Mouse (Mus musculus) neural tube, embryonic 15.5 days (tissue): Measurements from ENCODE around the gene Smyd4. TPM values are rescaled to one million over a fixed set of nuclear protein-coding genes. Genes with fewer than 3 reads are reported as not detected.

Source experiments
- ATAC-seq: fragments of 200-750 bp; cut with Nextera tagmentation; 2 replicates; pipeline ENCODE4 v1.8.0; 2017; ENCODE audit warnings: mild to moderate bottlenecking, moderate TSS enrichment, moderate library complexity; ENCODE audit not compliant: low FRiP score
- H3K27ac ChIP-seq: fragments of 300-500 bp; sonication (generic); replicated peaks from 2 replicates; pipeline ENCODE4 v1.5.1; 2015; ENCODE audit warnings: mild to moderate bottlenecking, inconsistent platforms
- H3K27me3 ChIP-seq: fragments of 300-500 bp; sonication (generic); replicated peaks from 2 replicates; pipeline ENCODE4 v1.6.1; 2015; ENCODE audit warnings: inconsistent platforms
- H3K36me3 ChIP-seq: fragments of 300-500 bp; sonication (generic); 2 replicates; pipeline ENCODE4 v1.6.1; 2015; ENCODE audit warnings: inconsistent platforms
- H3K4me1 ChIP-seq: fragments of 300-500 bp; sonication (generic); 2 replicates; pipeline ENCODE4 v1.6.1; 2015; ENCODE audit warnings: inconsistent platforms
- H3K4me2 ChIP-seq: fragments of 300-500 bp; sonication (generic); 2 replicates; pipeline ENCODE4 v1.6.1; 2015; ENCODE audit warnings: inconsistent platforms, mild to moderate bottlenecking, moderate library complexity
- H3K4me3 ChIP-seq: fragments of 300-500 bp; sonication (generic); replicated peaks from 2 replicates; pipeline ENCODE4 v1.5.1; 2015; ENCODE audit warnings: mild to moderate bottlenecking, inconsistent platforms
- H3K9ac ChIP-seq: fragments of 300-500 bp; sonication (generic); replicated peaks from 2 replicates; pipeline ENCODE4 v1.6.1; 2015; ENCODE audit warnings: mild to moderate bottlenecking, inconsistent platforms
- H3K9me3 ChIP-seq: fragments of 300-500 bp; sonication (generic); replicated peaks from 2 replicates; pipeline ENCODE4 v1.6.1; 2016; ENCODE audit warnings: inconsistent platforms
- WGBS: fragments of 180-500 bp; shearing (Covaris S2); methylation state at CpG from one replicate; pipeline ENCODE4 v1.1.7; 2015; ENCODE audit warnings: mixed read lengths; 5-methylcytosine and 5-hydroxymethylcytosine counted together
- polyA plus RNA-seq: library from polyadenylated mRNA; unstranded; fragments of >200 nt; fragmentation: Nextera tagmentation; extraction: Ambion mirVana; gene quantifications from 2 replicates; pipeline ENCODE4 v1.2.1, GENCODE M21; 2015

Smyd4 gene
- polyA plus RNA-seq = 14.6 and 18.7 TPM in 2 replicates

GRCm38 (mm10) chr11:75348199-75348889, at the start of gene Smyd4, which contains the start of gene Rpa1:
Gene Smyd4, plus strand, starts transcription at chr11:75348433.
Gene Rpa1, minus strand, starts transcription at chr11:75348324.
- Histone ChIP-seq H3K4me3 (peak within 1 kb of the TSS; percentile 61), H3K27ac (peak within 1 kb of the TSS; percentile 74), H3K27me3 (no peaks in the 10 kb centered on the region), H3K36me3 (no peaks in the 10 kb centered on the region), H3K4me1 (peaks cover 23% of the 10 kb centered on the region), H3K9ac (peak within 1 kb of the TSS; percentile 68), H3K9me3 (no peaks in the 10 kb centered on the region), H3K4me2 (peak within 1 kb of the TSS; percentile 94)
- peak; percentile 100 for ATAC-seq
- WGBS = under 1% methylated on average over 56 of the region's 56 CpGs

GRCm38 (mm10) chr11:75298491-75298890, 49.7 kb upstream of the Smyd4 start:
- ATAC-seq = no peak
- Histone ChIP-seq H3K4me1 (peaks cover 38% of the 10 kb centered on the region), H3K4me3 (no peak overlapping the region)

GRCm38 (mm10) chr11:75299786-75300185, 48.4 kb upstream of the Smyd4 start:
- Histone ChIP-seq H3K4me1 (peaks cover 25% of the 10 kb centered on the region), H3K27ac (peak overlapping the region; percentile 67), H3K27me3 (no peaks in the 10 kb centered on the region), H3K9me3 (no peaks in the 10 kb centered on the region), H3K4me2 (no peak overlapping the region), H3K4me3 (no peak overlapping the region), H3K9ac (no peak overlapping the region), H3K36me3 (peaks cover 11% of the 10 kb centered on the region)
- no peak for ATAC-seq
- 41% methylated on average over 10 of the region's 10 CpGs for WGBS

More at GRCm38 (mm10) chr11:75298491-75298890, 49.7 kb upstream of the Smyd4 start:
- no peak overlapping the region for H3K27ac ChIP-seq
- peaks cover 11% of the 10 kb centered on the region for H3K36me3 ChIP-seq
- WGBS = 52% methylated on average over 11 of the region's 11 CpGs
- no peaks in the 10 kb centered on the region for H3K9me3 ChIP-seq
- H3K27me3 ChIP-seq = no peaks in the 10 kb centered on the region
- H3K9ac ChIP-seq = no peak overlapping the region
- H3K4me2 ChIP-seq = no peak overlapping the region

GRCm38 (mm10) chr11:75300954-75301353, 47.3 kb upstream of the Smyd4 start:
- no peaks in the 10 kb centered on the region for H3K9me3 ChIP-seq
- peaks cover 22% of the 10 kb centered on the region for H3K4me1 ChIP-seq
- WGBS = 78% methylated on average over 9 of the region's 9 CpGs
- H3K4me3 ChIP-seq = no peak overlapping the region
- no peak overlapping the region for H3K4me2 ChIP-seq
- H3K27me3 ChIP-seq = no peaks in the 10 kb centered on the region
- H3K27ac ChIP-seq = no peak overlapping the region
- ATAC-seq = no peak
- peaks cover 22% of the 10 kb centered on the region for H3K36me3 ChIP-seq
- H3K9ac ChIP-seq = no peak overlapping the region

GRCm38 (mm10) chr11:75304797-75305196, 43.4 kb upstream of the Smyd4 start:
- H3K27ac ChIP-seq = no peak overlapping the region
- peaks cover 48% of the 10 kb centered on the region for H3K36me3 ChIP-seq
- H3K4me3 ChIP-seq = no peak overlapping the region
- no peaks in the 10 kb centered on the region for H3K9me3 ChIP-seq
- 80% methylated on average over 9 of the region's 9 CpGs for WGBS
- H3K9ac ChIP-seq = no peak overlapping the region
- H3K4me1 ChIP-seq = peaks cover 11% of the 10 kb centered on the region
- H3K4me2 ChIP-seq = no peak overlapping the region
- H3K27me3 ChIP-seq = no peaks in the 10 kb centered on the region
- no peak for ATAC-seq

GRCm38 (mm10) chr11:75308650-75309049, 39.6 kb upstream of the Smyd4 start:
- ATAC-seq = no peak
- Histone ChIP-seq H3K4me3 (no peak overlapping the region), H3K27ac (no peak overlapping the region), H3K9ac (no peak overlapping the region), H3K9me3 (no peaks in the 10 kb centered on the region), H3K4me2 (no peak overlapping the region), H3K36me3 (peaks cover 66% of the 10 kb centered on the region), H3K4me1 (no peaks in the 10 kb centered on the region), H3K27me3 (no peaks in the 10 kb centered on the region)
- 81% methylated on average over 4 of the region's 4 CpGs for WGBS

GRCm38 (mm10) chr11:75310813-75311212, 37.4 kb upstream of the Smyd4 start:
- Histone ChIP-seq H3K27me3 (no peaks in the 10 kb centered on the region), H3K9ac (no peak overlapping the region), H3K4me2 (no peak overlapping the region), H3K36me3 (peaks cover 68% of the 10 kb centered on the region), H3K4me1 (no peaks in the 10 kb centered on the region), H3K9me3 (no peaks in the 10 kb centered on the region), H3K4me3 (no peak overlapping the region), H3K27ac (no peak overlapping the region)
- no peak for ATAC-seq
- 70% methylated on average over 8 of the region's 8 CpGs for WGBS

GRCm38 (mm10) chr11:75311751-75312150, 36.5 kb upstream of the Smyd4 start:
- Histone ChIP-seq H3K27ac (no peak overlapping the region), H3K4me3 (no peak overlapping the region), H3K4me1 (no peaks in the 10 kb centered on the region), H3K4me2 (no peak overlapping the region), H3K36me3 (peaks cover 64% of the 10 kb centered on the region), H3K27me3 (no peaks in the 10 kb centered on the region), H3K9ac (no peak overlapping the region), H3K9me3 (no peaks in the 10 kb centered on the region)
- ATAC-seq = no peak
- 88% methylated on average over 6 of the region's 6 CpGs for WGBS

- Histone ChIP-seq H3K27ac (no peak overlapping the region), H3K9me3 (no peaks in the 10 kb centered on the region), H3K4me3 (no peak overlapping the region), H3K9ac (no peak overlapping the region), H3K4me2 (no peak overlapping the region), H3K27me3 (no peaks in the 10 kb centered on the region), H3K36me3 (peaks cover 45% of the 10 kb centered on the region), H3K4me1 (peaks cover 7% of the 10 kb centered on the region)
- WGBS = 95% methylated on average over 8 of the region's 8 CpGs
- ATAC-seq = no peak
Observed at GRCm38 (mm10) chr11:75313834-75314233, 34.4 kb upstream of the Smyd4 start.

GRCm38 (mm10) chr11:75318351-75319221, 29.6 kb upstream of the Smyd4 start:
- H3K9ac ChIP-seq = no peak overlapping the region
- peaks cover 16% of the 10 kb centered on the region for H3K36me3 ChIP-seq
- WGBS = 48% methylated on average over 14 of the region's 14 CpGs
- H3K4me3 ChIP-seq = no peak overlapping the region
- H3K27ac ChIP-seq = 0 out of 2 replicates have a peak overlapping the region, but pooled peaks have one; percentile 19
- H3K9me3 ChIP-seq = no peaks in the 10 kb centered on the region
- H3K4me2 ChIP-seq = no peak overlapping the region
- no peak for ATAC-seq
- H3K27me3 ChIP-seq = no peaks in the 10 kb centered on the region
- peaks cover 17% of the 10 kb centered on the region for H3K4me1 ChIP-seq

- Histone ChIP-seq H3K9me3 (no peaks in the 10 kb centered on the region), H3K4me2 (no peak overlapping the region), H3K27ac (no peak overlapping the region), H3K36me3 (peaks cover 10% of the 10 kb centered on the region), H3K4me3 (no peak overlapping the region), H3K4me1 (peaks cover 17% of the 10 kb centered on the region), H3K27me3 (no peaks in the 10 kb centered on the region), H3K9ac (no peak overlapping the region)
- ATAC-seq = no peak
- WGBS = 65% methylated on average over 5 of the region's 5 CpGs
Observed at GRCm38 (mm10) chr11:75319246-75319645, 29.0 kb upstream of the Smyd4 start.

GRCm38 (mm10) chr11:75323326-75323737, 24.9 kb upstream of the Smyd4 start:
- H3K36me3 ChIP-seq = peaks cover 7% of the 10 kb centered on the region
- no peak overlapping the region for H3K27ac ChIP-seq
- peaks cover 24% of the 10 kb centered on the region for H3K4me1 ChIP-seq
- ATAC-seq = no peak
- no peaks in the 10 kb centered on the region for H3K9me3 ChIP-seq
- no peak overlapping the region for H3K4me2 ChIP-seq
- H3K4me3 ChIP-seq = no peak overlapping the region
- no peak overlapping the region for H3K9ac ChIP-seq
- 77% methylated on average over 8 of the region's 8 CpGs for WGBS
- no peaks in the 10 kb centered on the region for H3K27me3 ChIP-seq
